Mouse (Mus musculus) CH12.LX (cell line): ENCODE results near the gene Pafah2. TPM values are rescaled to one million over a fixed set of nuclear protein-coding genes. Genes with fewer than 3 reads are reported as not detected.

Experiments used
- DNase-seq: peaks from one replicate; pipeline ENCODE4 v3.0.0-alpha.2; 2013; ENCODE audit errors: extremely low read depth
- H3K27ac ChIP-seq: 2 replicates; pipeline ENCODE4 v1.5.1; 2012; ENCODE audit warnings: low read depth, mild to moderate bottlenecking, control low read depth, moderate library complexity; ENCODE audit not compliant: insufficient read depth
- H3K27me3 ChIP-seq: replicated peaks from 2 replicates; pipeline ENCODE3; 2012; ENCODE audit warnings: inconsistent platforms
- H3K36me3 ChIP-seq, 2 experiments: replicated peaks in 1 of 2; 2 replicates each; pipeline versions ENCODE3 to v1.6.1; 2012; ENCODE audit warnings: inconsistent platforms in 1 of 2, low read length in 1 of 2, mild to moderate bottlenecking in 1 of 2, mixed read lengths in 1 of 2, moderate library complexity in 1 of 2; ENCODE audit not compliant: control insufficient read depth in 1 of 2, insufficient read depth in 1 of 2
- H3K4me1 ChIP-seq, 2 experiments: 2 replicates each; pipeline ENCODE4 v1.6.1; 2012; ENCODE audit warnings: inconsistent platforms in 1 of 2, moderate library complexity in 1 of 2; ENCODE audit not compliant: insufficient read depth in 2 of 2, control insufficient read depth in 1 of 2
- H3K4me2 ChIP-seq: 2 replicates; pipeline ENCODE4 v1.6.1; 2012; ENCODE audit warnings: low read depth, mild to moderate bottlenecking, control low read depth; ENCODE audit not compliant: poor library complexity, insufficient read depth, severe bottlenecking
- H3K4me3 ChIP-seq, 3 experiments: fragments of 150-350 bp in 1 of 3; sonication (generic) in 1 of 3; replicated peaks in 1 of 3; 2 replicates each; pipeline versions ENCODE3 to v1.5.1; 2011 to 2012; ENCODE audit warnings: low read depth in 2 of 3, low read length in 2 of 3, mild to moderate bottlenecking in 2 of 3, moderate library complexity in 2 of 3, control low read depth in 1 of 3, improper control_type of control experiment in 1 of 3, inconsistent platforms in 1 of 3, mixed read lengths in 1 of 3; ENCODE audit not compliant: poor library complexity in 1 of 3
- H3K79me2 ChIP-seq: replicated peaks from 2 replicates; pipeline ENCODE4 v1.6.1; 2012; ENCODE audit warnings: mild to moderate bottlenecking, moderate library complexity; ENCODE audit not compliant: control insufficient read depth, poor library complexity, insufficient read depth, severe bottlenecking; ENCODE audit errors: extremely low read depth
- H3K9ac ChIP-seq: 2 replicates; pipeline ENCODE4 v1.6.1; 2012; ENCODE audit warnings: low read depth, mild to moderate bottlenecking, control low read depth, moderate library complexity; ENCODE audit not compliant: insufficient read depth
- H3K9me3 ChIP-seq: replicated peaks from 2 replicates; pipeline ENCODE3; 2012; ENCODE audit warnings: low read length, inconsistent platforms, mixed read lengths
- BHLHE40 ChIP-seq: IDR thresholded peaks from 2 replicates; pipeline ENCODE4 v1.6.1; 2011; ENCODE audit warnings: mild to moderate bottlenecking, low read depth, low read length, improper control_type of control experiment
- CHD1 ChIP-seq: IDR thresholded peaks from 2 replicates; pipeline ENCODE4 v1.6.1; 2012; ENCODE audit warnings: low read depth, low read length, improper control_type of control experiment, inconsistent platforms
- CHD2 ChIP-seq: IDR thresholded peaks from 2 replicates; pipeline ENCODE4 v1.6.1; 2011; ENCODE audit warnings: low read length, improper control_type of control experiment
- CTCF ChIP-seq, 2 experiments: IDR thresholded peaks in 1 of 2; conservative IDR thresholded peaks in 1 of 2; 2 replicates each; pipeline ENCODE4 v1.5.1; 2011 to 2012; ENCODE audit warnings: low read depth in 2 of 2, low read length in 2 of 2, improper control_type of control experiment in 1 of 2, inconsistent platforms in 1 of 2, mild to moderate bottlenecking in 1 of 2, moderate library complexity in 1 of 2
- E2F4 ChIP-seq: IDR thresholded peaks from 2 replicates; pipeline ENCODE4 v1.6.1; 2011; ENCODE audit warnings: low read depth, low read length, improper control_type of control experiment; ENCODE audit not compliant: insufficient replicate concordance
- ELF1 ChIP-seq: IDR thresholded peaks from 2 replicates; pipeline ENCODE4 v1.6.1; 2014; ENCODE audit warnings: low read depth, mild to moderate bottlenecking, inconsistent platforms, low read length, improper control_type of control experiment
- EP300 ChIP-seq: IDR thresholded peaks from 2 replicates; pipeline ENCODE4 v1.6.1; 2011; ENCODE audit warnings: low read length, improper control_type of control experiment
- ETS1 ChIP-seq: conservative IDR thresholded peaks from 2 replicates; pipeline ENCODE4 v1.6.1; 2012; ENCODE audit warnings: low read depth, mild to moderate bottlenecking, inconsistent platforms, low read length, improper control_type of control experiment, moderate library complexity
- GABPA ChIP-seq: IDR thresholded peaks from 2 replicates; pipeline ENCODE4 v1.6.1; 2012; ENCODE audit warnings: low read depth, low read length, improper control_type of control experiment, inconsistent platforms; ENCODE audit not compliant: insufficient replicate concordance
- HCFC1 ChIP-seq: IDR thresholded peaks from 2 replicates; pipeline ENCODE4 v1.6.1; 2012; ENCODE audit warnings: low read depth, mild to moderate bottlenecking, inconsistent platforms, low read length, improper control_type of control experiment
- JUN ChIP-seq: IDR thresholded peaks from 2 replicates; pipeline ENCODE4 v1.6.1; 2011; ENCODE audit warnings: low read depth, mild to moderate bottlenecking, low read length, improper control_type of control experiment, moderate library complexity; ENCODE audit not compliant: insufficient read depth
- JUND ChIP-seq: conservative IDR thresholded peaks from 2 replicates; pipeline ENCODE4 v1.6.1; 2011; ENCODE audit warnings: low read depth, low read length, improper control_type of control experiment
- KAT2A ChIP-seq: IDR thresholded peaks from 2 replicates; pipeline ENCODE4 v1.6.1; 2012; ENCODE audit warnings: low read length, improper control_type of control experiment, inconsistent platforms; ENCODE audit not compliant: insufficient replicate concordance
- MAFK ChIP-seq: IDR thresholded peaks from 2 replicates; pipeline ENCODE4 v1.6.1; 2011; ENCODE audit warnings: low read length, improper control_type of control experiment; ENCODE audit not compliant: insufficient replicate concordance
- MAZ ChIP-seq: IDR thresholded peaks from 2 replicates; pipeline ENCODE4 v1.6.1; 2012; ENCODE audit warnings: low read depth, mild to moderate bottlenecking, inconsistent platforms, low read length, improper control_type of control experiment, moderate library complexity
- MEF2A ChIP-seq: IDR thresholded peaks from 2 replicates; pipeline ENCODE4 v1.6.1; 2014; ENCODE audit warnings: low read depth, mild to moderate bottlenecking, inconsistent platforms, low read length, improper control_type of control experiment, borderline replicate concordance
- MXI1 ChIP-seq: IDR thresholded peaks from 2 replicates; pipeline ENCODE4 v1.6.1; 2011; ENCODE audit warnings: mild to moderate bottlenecking, low read depth, low read length, improper control_type of control experiment
- MYC ChIP-seq: IDR thresholded peaks from 2 replicates; pipeline ENCODE4 v1.6.1; 2011; ENCODE audit warnings: low read depth, mild to moderate bottlenecking, improper control_type of control experiment, low read length
- PAX5 ChIP-seq: IDR thresholded peaks from 2 replicates; pipeline ENCODE4 v1.6.1; 2012; ENCODE audit warnings: low read length, inconsistent platforms, mixed read lengths
- POLR2A ChIP-seq: IDR thresholded peaks from 2 replicates; pipeline ENCODE4 v1.6.1; 2011; ENCODE audit warnings: low read depth, mild to moderate bottlenecking, improper control_type of control experiment, low read length
- RCOR1 ChIP-seq: conservative IDR thresholded peaks from 2 replicates; pipeline ENCODE4 v1.6.1; 2012; ENCODE audit warnings: low read depth, mild to moderate bottlenecking, inconsistent platforms, low read length, improper control_type of control experiment
- SIN3A ChIP-seq: IDR thresholded peaks from 2 replicates; pipeline ENCODE4 v1.6.1; 2012; ENCODE audit warnings: low read length, improper control_type of control experiment, inconsistent platforms
- TBP ChIP-seq: conservative IDR thresholded peaks from 2 replicates; pipeline ENCODE4 v1.6.1; 2011; ENCODE audit warnings: low read depth, low read length, improper control_type of control experiment
- TCF12 ChIP-seq: IDR thresholded peaks from 2 replicates; pipeline ENCODE4 v1.6.1; 2014; ENCODE audit warnings: low read depth, mild to moderate bottlenecking, inconsistent platforms, low read length, improper control_type of control experiment
- USF2 ChIP-seq: conservative IDR thresholded peaks from 2 replicates; pipeline ENCODE4 v1.6.1; 2011; ENCODE audit warnings: low read depth, low read length, improper control_type of control experiment
- ZKSCAN1 ChIP-seq: IDR thresholded peaks from 2 replicates; pipeline ENCODE4 v1.6.1; 2012; ENCODE audit warnings: low read depth, inconsistent platforms, low read length, improper control_type of control experiment, borderline replicate concordance
- ZMIZ1 ChIP-seq: IDR thresholded peaks from 2 replicates; pipeline ENCODE4 v1.6.1; 2012; ENCODE audit warnings: low read depth, mild to moderate bottlenecking, inconsistent platforms, low read length, improper control_type of control experiment
- ZNF384 ChIP-seq: IDR thresholded peaks from 2 replicates; pipeline ENCODE4 v1.6.1; 2012; ENCODE audit warnings: low read depth, low read length, improper control_type of control experiment, inconsistent platforms
- dilution Hi-C: fragments of 300-500 bp; cut with MboI; formaldehyde crosslinking; loops from 2 replicates; pipeline ENCODE4 v1.14.3; 2020; ENCODE audit warnings: low sequenced_read_pairs; ENCODE audit not compliant: extremely low pct_unique_long_range_greater_than_20kb, extremely low pct_ligation_motif_present
- in situ Hi-C: fragments of 300-500 bp; cut with MboI; formaldehyde crosslinking; loops from 3 replicates; pipeline ENCODE4 v1.14.3; 2019; ENCODE audit warnings: low sequenced_read_pairs, low pct_ligation_motif_present, low pct_unique_long_range_greater_than_20kb, mixed read lengths
- polyA plus RNA-seq: library from polyadenylated mRNA; unstranded; fragments of >175 nt; gene quantifications from 2 replicates; pipeline ENCODE4 v1.2.1, GENCODE M21; 2012; ENCODE audit warnings: low read depth; ENCODE audit not compliant: insufficient read length
- total RNA-seq, 2 experiments: library from RNA; depleted of rRNA; stranded (reverse); fragments of 300-350 nt in 1 of 2; fragments of >200 nt in 1 of 2; gene quantifications; 2 replicates each; pipeline ENCODE4 v1.2.3; 2012 to 2014

Gene Pafah2
- total and polyA plus RNA-seq, 3 experiments, result 8.9 to 10.7 (median 10.4) TPM

- Histone ChIP-seq H3K36me3 (no peaks in the 10 kb centered on the region), H3K9ac (no peak overlapping the region), H3K27me3 (no peaks in the 10 kb centered on the region), H3K9me3 (peaks cover 9% of the 10 kb centered on the region), H3K4me3 (no peak overlapping the region), H3K27ac (no peak overlapping the region), H3K4me1 (peaks cover 4 to 10% of the 10 kb centered on the region in 2 experiments), H3K4me2 (no peak overlapping the region), H3K79me2 (no peaks in the 10 kb centered on the region)
- dilution Hi-C loops (no loop called here), in situ Hi-C loops (no loop called here)
- TF ChIP-seq RCOR1 (no peak), TBP (no peak), USF2 (no peak), POLR2A (no peak), BHLHE40 (no peak), JUN (no peak), E2F4 (no peak), PAX5 (no peak), MEF2A (no peak), SIN3A (no peak), ELF1 (no peak), ZMIZ1 (no peak), CHD1 (no peak), CTCF (conservative IDR thresholded peaks at IDR 0.05 in 1 of 2, IDR thresholded peaks at IDR 0.05 in 1 of 2; ENCODE audit: low read depth in 2 of 2, low read length in 2 of 2) (no peak), MXI1 (no peak), MYC (no peak)
- DNase-seq, result no peak
Observed at GRCm38 (mm10) chr4:134348078-134348477, 48.0 kb upstream of the Pafah2 start.

DNA sequence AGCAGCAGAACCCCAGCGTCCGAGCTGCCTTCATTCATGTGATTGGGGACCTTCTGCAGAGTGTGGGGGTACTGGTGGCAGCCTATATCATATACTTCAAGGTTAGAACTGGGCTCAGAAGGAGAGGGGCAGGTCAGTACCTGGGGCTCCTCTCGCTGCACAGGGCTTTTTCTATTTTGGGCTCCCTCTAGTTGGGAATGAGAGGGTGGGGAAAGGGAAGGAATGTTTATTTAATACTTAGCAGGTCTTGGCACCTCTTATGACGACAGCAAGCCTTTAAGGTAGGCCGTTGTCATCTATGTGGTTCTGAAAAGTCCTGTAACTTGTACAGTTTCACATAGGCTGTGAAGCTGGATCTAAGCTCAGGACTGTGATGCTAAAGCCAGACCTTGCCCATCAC is 47.6 kb upstream of the Pafah2 start:
- no peaks in the 10 kb centered on the region for H3K36me3 ChIP-seq
- H3K79me2 ChIP-seq, result no peaks in the 10 kb centered on the region
- TF ChIP-seq TCF12 (no peak), ELF1 (no peak), CHD2 (no peak), ZNF384 (no peak), ETS1 (no peak), KAT2A (no peak), POLR2A (no peak), ZMIZ1 (no peak), HCFC1 (no peak), USF2 (no peak), EP300 (no peak), CTCF (conservative IDR thresholded peaks at IDR 0.05 in 1 of 2, IDR thresholded peaks at IDR 0.05 in 1 of 2; ENCODE audit: low read depth in 2 of 2, low read length in 2 of 2) (no peak), MAFK (no peak), ZKSCAN1 (no peak), MAZ (no peak), GABPA (no peak), JUND (no peak), CHD1 (no peak)
- TF ChIP-seq, all 38 proteins: peak for 0
- no peak overlapping the region for H3K27ac ChIP-seq
- dilution Hi-C loops (no loop called here), in situ Hi-C loops (no loop called here)
- no peaks in the 10 kb centered on the region for H3K27me3 ChIP-seq
- H3K9ac ChIP-seq, result no peak overlapping the region
- H3K4me3 ChIP-seq, result no peak overlapping the region
- H3K9me3 ChIP-seq, result peaks cover 9% of the 10 kb centered on the region
- DNase-seq, result no peak
- no peak overlapping the region for H3K4me2 ChIP-seq
- H3K4me1 ChIP-seq, result peaks cover 7 to 14% of the 10 kb centered on the region in 2 experiments
